Mouse (Mus musculus) embryo, embryonic 11 days (tissue): Measurements from ENCODE around the gene Rhbdl1.
A peak's percentile ranks its signal among the peaks of the same experiment; 100 is the strongest.

Source experiments
- DNase-seq: peaks from one replicate; pipeline ENCODE4 v3.0.0-alpha.2; 2015

Rhbdl1 gene

GRCm38 (mm10) chr17:25837076-25837410 is at the start of gene Rhbdl1:
TSS of gene Rhbdl1 (minus strand) at chr17:25837295.
- DNase-seq = peak; percentile 80

- no peak for DNase-seq
Measured at GRCm38 (mm10) chr17:25886806-25887205, 49.7 kb upstream of the Rhbdl1 start.

- DNase-seq = peak; percentile 55
Measured at GRCm38 (mm10) chr17:25885636-25886035, 48.5 kb upstream of the Rhbdl1 start.

GRCm38 (mm10) chr17:25883824-25884223 is 46.7 kb upstream of the Rhbdl1 start:
- DNase-seq = no peak

- DNase-seq = no peak
Measured at GRCm38 (mm10) chr17:25883268-25883667, 46.2 kb upstream of the Rhbdl1 start.

GRCm38 (mm10) chr17:25882306-25882705 is 45.2 kb upstream of the Rhbdl1 start:
- no peak for DNase-seq

- peak; percentile 62 for DNase-seq
Measured at GRCm38 (mm10) chr17:25881691-25882090, 44.6 kb upstream of the Rhbdl1 start.

GRCm38 (mm10) chr17:25880913-25881641 is 44.0 kb upstream of the Rhbdl1 start:
- peak; percentile 86 for DNase-seq

GRCm38 (mm10) chr17:25880196-25880910 is 43.3 kb upstream of the Rhbdl1 start, which contains the start of gene Wfikkn1:
TSS of gene Wfikkn1 (minus strand) at chr17:25880858.
- peak; percentile 65 for DNase-seq

GRCm38 (mm10) chr17:25879750-25880149 is 42.7 kb upstream of the Rhbdl1 start:
- no peak for DNase-seq

GRCm38 (mm10) chr17:25879261-25879660 is 42.2 kb upstream of the Rhbdl1 start:
- DNase-seq = peak; percentile 58

GRCm38 (mm10) chr17:25878611-25879180 is 41.6 kb upstream of the Rhbdl1 start:
- no peak for DNase-seq

- no peak for DNase-seq
Measured at GRCm38 (mm10) chr17:25877741-25878610, 40.9 kb upstream of the Rhbdl1 start.

GRCm38 (mm10) chr17:25877025-25877424 is 39.9 kb upstream of the Rhbdl1 start:
- DNase-seq = no peak

- DNase-seq = no peak
Measured at GRCm38 (mm10) chr17:25876347-25876915, 39.3 kb upstream of the Rhbdl1 start.

- peak; percentile 95 for DNase-seq
Measured at GRCm38 (mm10) chr17:25875171-25876136, 38.4 kb upstream of the Rhbdl1 start.

GRCm38 (mm10) chr17:25874721-25875170 is 37.7 kb upstream of the Rhbdl1 start, which contains the start of gene Mettl26:
TSS of gene Mettl26 (plus strand) at chr17:25875074.
- DNase-seq = peak; percentile 89

GRCm38 (mm10) chr17:25874148-25874720 is 37.1 kb upstream of the Rhbdl1 start:
- DNase-seq = no peak

- DNase-seq = no peak
Measured at GRCm38 (mm10) chr17:25873405-25874147, 36.5 kb upstream of the Rhbdl1 start.

GRCm38 (mm10) chr17:25872676-25873075 is 35.6 kb upstream of the Rhbdl1 start:
- no peak for DNase-seq
